Mouse (Mus musculus) T-helper 17 cell (primary cell): ENCODE data around the gene Nipa1.
"Not testable (repeated sequence)": the region's sequence is repeated elsewhere in the genome, so short reads cannot be mapped to it uniquely, and the experiment has no call there.

ENCODE experiments used
- in situ Hi-C, 2 experiments: fragments of 300-600 bp; cut with MboI, MseI; formaldehyde crosslinking; loops; 1 replicate in 1 of 2; 2 replicates in 1 of 2; pipeline ENCODE4 v1.15.1; 2025; ENCODE audit warnings: high pct_unique_total_duplicates in 2 of 2

Nipa1 gene

DNA sequence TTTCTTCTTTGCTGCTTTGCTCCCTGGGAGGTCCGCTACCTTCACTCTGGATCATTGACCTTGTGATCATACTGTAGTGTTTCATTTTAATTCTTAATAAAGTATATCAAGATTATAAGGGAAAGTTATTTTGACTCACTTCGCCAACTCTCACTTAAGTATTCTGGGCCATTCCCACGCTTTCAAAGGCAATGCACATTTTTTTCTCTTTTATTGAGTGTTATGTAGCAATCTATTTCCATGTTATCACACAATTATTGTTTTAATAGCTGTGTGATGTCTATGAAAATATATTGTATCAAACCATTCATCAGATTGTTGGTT lies at the start of gene Nipa1:
Nipa1 (minus strand) TSS at position 25 of the 324 bp plus-strand sequence.
- in situ Hi-C loops = no loop called here

DNA sequence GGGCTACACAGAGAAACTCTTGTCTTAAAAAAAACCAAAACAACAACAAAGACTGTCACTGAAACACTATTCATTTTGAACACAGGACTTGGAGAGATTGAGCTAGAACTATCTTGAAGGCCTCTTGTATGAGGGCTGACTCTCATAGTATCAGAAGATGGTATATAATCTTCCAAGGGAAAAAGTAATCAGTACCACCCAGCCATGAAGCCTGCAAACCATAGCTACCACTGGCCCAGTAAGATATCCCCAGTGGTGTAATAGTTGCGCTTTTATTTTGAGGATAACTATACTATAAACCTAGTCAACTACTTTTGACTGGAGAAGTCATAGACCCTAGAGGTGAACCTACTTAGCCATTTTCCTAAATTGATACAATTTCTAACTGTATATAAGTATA lies 46.9 kb upstream of the Nipa1 start:
- in situ Hi-C loops = no loop called here

DNA sequence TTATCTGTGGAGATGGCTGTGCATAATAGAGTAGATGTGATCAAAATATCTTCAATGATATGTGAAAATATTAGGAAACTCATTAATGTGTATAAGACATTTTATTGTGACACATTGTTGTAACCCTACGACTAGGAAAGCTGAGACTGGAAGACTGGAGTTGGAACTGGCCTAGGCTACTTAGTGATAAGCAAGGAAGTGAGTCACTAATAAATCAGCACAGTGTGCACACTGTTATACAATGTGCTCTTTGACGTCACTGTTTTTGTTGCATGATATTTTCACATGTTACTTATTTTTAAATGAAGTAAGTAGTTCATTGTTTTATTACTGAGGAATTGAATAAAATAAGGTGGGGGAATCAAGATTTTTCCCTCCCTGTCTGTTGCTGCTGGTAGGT lies 46.4 kb upstream of the Nipa1 start:
- in situ Hi-C loops = no loop called here

DNA sequence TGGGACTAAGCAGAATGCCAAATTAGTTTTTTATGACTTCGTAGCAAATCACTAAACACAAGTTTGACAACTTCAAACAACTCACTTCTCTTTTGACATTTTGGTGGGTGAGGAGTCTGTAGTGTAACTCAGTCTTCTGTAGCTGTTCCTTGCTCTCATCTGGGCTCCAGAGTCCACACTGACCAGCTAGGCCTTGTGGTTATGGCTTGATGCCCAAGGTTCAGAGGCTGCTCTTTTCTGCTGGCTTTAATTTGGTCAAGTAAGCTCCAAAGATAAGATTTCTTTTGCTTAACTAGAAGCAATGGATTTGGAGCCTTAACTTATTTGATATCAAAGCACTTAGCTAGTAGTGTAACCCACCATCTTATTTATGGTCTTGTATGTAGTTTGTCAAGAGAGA lies 45.1 kb upstream of the Nipa1 start:
- in situ Hi-C loops = no loop called here

DNA sequence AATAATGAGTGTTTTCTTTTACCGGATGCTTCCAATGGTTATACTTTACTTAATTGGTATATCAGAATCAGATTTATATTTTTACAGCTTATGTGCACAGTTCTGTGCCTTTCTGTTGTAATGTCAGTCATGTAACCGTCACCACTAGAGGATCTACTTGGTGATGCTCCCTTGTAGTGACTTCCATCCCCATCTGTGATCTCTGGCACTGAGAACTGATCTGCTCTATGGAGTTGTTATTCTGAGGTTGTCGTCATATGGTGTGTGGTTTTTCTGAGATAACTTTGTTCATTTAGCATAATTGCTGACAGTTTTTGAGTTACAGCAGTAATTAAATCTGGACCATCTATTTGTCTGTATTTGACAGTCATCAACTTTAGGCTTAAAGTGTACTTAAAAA lies 35.6 kb upstream of the Nipa1 start:
- in situ Hi-C loops = no loop called here

DNA sequence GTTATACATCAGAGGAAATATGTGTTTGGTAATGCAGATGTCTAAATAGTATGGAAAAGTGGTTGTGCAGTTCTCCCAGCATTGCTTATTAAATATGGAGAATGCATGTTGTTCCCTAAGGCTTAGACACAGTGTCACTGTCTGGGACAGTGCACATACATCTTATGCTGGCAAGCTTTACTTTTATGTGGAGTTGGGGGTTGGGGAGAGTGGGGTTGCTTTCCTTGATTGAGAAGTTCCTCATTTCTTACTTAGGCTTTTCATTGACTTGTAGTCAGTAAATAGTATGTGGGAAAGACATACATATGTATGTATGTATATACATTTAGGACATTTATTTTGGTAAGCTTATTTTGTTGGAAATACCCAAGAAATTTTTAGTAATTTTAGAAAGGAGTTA lies 33.2 kb upstream of the Nipa1 start:
- in situ Hi-C loops = no loop called here

DNA sequence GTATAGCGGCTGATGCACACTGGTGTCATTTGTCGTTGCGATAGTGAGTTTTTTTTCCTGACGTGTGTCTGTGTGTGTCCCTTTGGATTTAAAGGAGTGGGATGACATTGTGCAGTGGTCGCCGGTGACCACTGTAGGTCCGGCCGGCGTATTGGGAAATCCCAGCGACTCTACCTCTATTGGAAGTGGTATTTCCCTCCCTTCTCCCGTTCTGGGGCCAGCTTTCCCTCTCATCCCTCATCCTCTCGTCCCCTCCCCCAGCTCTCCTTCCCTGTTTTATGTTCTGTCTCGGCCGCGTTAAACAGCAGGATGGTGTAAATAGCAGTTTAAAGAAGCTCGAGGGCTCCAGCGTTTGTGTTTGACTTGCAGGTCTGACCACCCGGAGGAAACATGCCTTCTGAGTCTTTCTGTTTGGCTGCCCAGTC lies 30.7 kb upstream of the Nipa1 start:
- in situ Hi-C loops = no loop called here

DNA sequence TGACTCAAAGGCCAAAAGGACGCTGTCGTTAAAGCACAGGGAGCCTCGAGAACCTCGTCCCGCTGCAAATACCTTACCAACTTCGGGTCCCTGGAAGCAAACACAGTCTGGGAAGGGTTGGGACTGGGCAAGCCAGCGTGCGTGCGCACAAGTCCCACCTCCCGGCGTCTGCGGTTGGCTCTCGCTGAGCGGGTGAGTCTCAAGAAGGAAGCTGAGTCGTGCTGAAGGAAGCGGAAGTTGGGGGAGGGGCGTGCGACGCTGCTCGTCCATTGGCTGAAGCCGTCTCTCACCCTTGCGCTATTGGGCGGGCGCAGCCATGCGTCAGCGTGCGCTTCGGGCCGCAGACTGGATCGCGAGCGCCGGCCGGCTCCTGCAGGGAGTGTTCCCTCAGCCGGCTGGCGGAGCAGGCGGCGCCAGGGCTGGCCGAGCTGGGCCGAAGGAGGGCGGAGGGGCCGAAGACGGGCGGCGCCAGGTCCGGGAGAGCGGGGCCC lies 30.1 kb upstream of the Nipa1 start, which contains the start of gene Herc2:
Herc2 (plus strand) TSS at position 366 of the 491 bp plus-strand sequence.
- in situ Hi-C loops = loop anchor here in 1 of 2 experiments (10.0 kb wide), 1 partner anchor 1295 kb away; no protein-coding TSS in a partner anchor

DNA sequence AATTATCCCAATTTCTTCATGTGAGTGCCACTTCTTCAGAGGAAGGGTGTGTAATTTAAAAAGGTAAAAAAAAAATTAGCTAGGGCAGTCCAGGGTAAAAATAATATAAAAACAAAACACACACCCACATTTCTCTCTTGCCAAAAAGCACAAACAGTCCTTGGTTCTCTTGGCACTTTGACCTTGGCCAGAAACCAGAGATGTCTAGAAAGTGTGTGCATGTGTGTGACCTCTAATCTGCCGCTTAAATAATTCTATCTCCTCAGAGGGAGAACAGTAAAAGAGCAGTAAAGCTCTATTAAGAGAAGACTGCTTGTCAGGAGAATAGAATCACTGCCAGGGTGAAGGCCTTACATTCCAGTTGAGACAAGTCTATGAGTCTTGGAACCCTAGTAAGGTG lies 27.4 kb upstream of the Nipa1 start:
- in situ Hi-C loops = loop anchor here in 1 of 2 experiments (10.0 kb wide), 1 partner anchor 1292 kb away; no protein-coding TSS in a partner anchor

DNA sequence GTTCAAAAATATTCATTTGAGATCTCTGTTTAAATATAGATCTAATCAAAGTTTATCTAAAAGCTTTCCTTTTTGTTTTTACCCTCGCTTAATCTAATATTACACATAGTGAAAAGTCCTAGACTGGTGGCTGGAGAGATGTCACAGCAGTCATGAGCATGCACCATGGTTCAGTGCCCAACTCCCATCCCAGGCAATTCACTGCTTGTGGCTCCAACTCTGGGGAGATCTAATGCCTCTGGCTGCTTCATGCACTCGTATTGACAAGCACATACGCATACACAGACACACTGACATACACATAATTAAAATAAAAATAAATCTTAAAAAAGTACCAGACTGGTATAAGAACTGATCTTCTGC lies 24.5 kb upstream of the Nipa1 start:
- in situ Hi-C loops = loop anchor here (5.0 to 10.0 kb wide), 3 partner anchors 52 to 1289 kb away; no protein-coding TSS in a partner anchor

DNA sequence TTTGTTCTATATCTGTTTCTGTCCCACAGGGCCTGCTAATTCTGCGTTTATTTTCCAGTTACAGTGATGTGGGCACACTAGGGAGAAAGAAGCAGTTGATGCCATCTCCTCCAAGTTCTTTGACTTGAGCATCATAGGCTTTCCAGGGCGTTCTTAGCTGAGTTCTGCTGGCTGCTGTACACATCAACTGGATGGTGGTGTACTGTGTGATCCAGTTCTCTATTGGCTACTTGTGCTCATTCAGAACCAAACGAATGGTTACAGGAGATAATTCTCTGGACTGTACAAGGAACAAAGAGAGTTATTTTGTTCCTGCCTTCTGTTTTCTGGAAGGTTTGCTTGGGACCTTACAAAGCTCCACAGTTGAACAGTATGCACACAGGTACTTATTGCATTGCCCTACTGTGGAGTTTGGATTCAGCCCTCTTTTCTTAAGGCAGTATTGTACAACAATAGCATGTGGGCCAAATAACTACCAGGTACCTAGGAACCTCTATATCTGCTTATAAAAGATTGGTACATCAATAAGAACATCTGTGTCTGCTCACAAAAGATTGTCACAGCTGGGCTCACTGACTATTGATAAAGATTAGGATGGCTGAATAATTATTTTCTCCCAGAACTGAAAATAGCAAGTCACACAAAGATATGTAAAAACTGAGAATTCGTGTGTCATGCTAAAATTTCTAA lies 24.0 kb upstream of the Nipa1 start:
- in situ Hi-C loops = loop anchor here (5.0 to 10.0 kb wide), 3 partner anchors 51 to 1289 kb away; no protein-coding TSS in a partner anchor

DNA sequence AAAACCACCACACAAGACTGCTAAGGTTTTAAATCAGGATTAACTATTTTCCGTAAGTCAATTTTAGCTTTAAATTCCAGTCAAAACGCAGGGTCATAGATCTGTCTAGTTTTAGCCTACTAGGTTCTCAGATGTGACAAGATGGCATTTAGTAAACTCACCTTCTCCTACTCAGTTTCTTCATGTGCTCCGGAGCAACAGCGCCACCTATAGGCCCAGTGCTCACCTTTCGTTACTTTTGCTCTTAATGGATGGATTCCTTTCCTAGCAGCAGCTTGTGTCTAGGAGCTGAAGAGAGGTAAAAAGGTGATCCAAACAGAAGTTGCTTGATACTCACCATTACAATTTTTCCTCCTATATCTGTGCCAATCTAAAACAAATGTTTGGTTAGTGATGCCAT lies 22.6 kb upstream of the Nipa1 start:
- in situ Hi-C loops = loop anchor here (5.0 to 10.0 kb wide), 3 partner anchors 50 to 1288 kb away; no protein-coding TSS in a partner anchor

DNA sequence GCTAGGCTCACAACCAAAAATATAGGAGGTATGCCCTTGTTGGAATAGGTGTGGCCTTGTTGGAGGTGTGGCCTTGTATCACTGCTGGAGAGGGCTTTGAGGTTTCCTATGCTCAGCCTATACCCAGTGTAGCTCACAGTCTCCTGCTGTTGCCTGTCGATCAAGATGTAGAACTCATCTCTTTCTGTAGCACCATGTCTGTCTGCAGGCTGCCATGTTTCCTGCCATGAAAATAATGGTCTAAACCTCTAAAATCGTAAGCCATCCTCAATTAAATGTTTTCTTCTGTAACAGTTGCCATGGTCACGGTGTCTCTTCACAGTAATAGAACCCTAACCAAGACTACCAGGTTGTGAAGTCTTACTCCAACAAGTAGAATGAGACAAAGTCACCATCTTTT lies 3.8 kb upstream of the Nipa1 start:
- in situ Hi-C loops = no loop called here

DNA sequence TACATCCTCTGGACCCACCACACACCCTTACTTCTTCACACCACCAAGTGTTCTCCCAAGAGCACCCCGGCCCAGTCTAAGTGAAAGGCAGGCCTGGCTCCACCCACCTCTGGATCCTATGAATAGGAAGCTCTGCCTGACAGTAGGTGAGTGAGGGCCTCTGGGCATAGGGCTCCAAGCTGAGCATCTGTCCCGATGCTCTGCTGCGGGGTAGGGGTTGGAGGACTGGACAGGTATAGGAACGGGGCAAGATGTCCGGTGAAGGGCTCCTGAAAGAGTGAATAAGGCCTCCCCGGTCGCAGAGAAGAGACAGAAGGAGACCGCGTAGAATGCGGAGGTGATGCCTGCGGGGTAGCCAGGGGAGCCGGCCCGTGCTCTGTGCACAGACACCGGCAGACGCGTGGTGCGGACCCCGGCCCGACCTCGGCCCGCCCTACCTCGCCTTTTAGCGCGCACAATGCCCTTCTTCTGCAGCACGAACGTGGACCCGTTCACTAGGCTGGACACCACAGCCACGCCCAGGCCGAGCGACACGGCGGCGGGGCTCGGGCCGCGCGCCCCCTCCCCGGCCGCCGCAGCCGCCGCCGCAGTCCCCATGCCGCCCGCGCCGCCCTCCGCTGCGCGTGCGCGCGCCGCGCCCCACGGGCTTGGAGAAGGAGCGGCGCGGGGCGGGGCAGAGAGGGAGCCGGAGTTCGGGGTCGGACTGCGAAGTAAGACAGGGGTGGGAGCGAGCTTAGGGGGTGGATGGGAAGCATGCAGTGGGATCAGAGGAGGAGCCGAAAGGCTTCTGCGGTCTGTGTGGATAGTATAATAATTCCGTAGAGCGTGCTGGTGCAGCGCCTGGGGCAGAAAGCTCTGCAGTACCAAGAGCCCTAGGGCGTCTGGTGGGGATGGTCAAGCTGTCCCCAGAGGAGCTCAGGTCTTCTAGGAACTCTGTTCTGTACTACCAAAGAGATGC lies 503 bp downstream of the Nipa1 start:
- in situ Hi-C loops = no loop called here

DNA sequence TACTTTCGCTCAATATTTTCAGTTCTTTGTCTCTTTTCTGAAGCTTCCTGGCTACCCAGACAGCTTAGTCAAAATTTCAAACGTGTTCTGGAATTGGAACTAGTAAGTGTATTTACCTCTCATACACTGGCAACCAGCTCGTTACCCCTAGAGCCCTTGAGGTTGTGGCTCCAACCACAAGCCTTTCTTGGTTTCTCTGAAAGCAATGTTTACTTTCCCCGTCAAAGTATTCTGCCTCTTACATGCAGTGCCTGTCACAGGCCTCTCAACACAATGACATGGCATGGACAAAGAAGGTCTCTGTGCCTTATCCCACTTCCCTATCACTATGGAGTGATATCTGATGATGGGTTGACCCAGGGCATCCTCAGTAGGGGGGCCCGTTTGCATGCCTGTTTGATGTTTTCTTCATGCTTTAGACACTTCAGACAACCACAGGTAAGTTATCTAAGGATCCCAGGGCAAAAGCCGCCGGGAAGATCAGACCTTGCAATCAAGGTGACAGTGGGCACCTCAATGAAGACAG lies 1.2 kb downstream of the Nipa1 start:
- in situ Hi-C loops = no loop called here

DNA sequence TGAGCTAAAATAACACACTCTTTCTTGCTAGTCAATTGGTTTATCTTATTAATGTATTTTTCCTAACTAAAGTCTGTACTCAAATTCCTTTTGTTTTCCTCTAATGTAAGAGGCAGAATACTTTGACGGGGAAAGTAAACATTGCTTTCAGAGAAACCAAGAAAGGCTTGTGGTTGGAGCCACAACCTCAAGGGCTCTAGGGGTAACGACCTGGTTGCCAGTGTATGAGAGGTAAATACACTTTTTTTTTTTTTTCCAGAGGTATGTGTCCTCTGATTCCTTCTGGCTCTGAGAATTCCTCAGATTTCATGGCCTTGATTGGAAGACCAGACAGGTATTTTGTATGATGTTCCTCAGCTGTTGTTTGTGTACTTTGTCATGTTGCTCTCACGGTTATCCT lies 2.0 kb downstream of the Nipa1 start:
- in situ Hi-C loops = no loop called here

DNA sequence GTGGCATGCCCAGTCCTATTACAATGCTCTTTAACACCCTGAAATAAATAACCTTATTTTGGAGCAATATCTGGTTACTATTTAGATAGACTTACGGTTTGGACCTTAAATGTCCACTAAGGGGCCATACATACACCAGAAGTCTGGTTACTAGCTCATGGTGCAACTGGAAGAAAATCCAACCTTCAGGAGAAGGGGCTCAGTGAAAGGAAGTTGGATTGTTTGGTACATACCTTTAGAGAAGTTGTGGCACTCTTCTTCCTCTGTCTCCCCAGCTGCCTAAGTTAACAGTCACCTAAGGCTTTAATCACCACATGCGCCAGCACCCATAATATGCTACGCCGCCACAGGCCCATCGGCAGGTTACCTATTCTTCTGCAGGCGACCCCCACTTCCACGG lies 3.9 kb downstream of the Nipa1 start:
- in situ Hi-C loops = no loop called here

DNA sequence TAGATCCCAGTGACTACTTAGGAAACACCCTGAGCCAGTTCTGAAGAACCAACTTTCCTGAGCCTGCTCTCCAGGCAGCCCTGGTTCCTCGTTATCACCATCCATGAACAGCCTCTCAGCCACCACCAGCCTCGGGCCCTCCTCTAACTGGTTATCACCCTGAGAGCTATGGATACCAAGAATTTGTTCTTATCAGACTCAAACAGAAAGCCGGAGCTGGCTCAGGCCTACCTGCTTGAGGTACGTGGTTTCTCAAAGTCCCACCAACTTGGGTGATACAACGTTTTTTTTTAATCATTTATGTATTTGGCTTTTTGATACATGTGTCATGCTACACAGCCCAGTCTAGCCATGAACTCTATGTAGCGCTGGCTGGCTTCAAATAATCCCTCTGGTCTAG lies 4.6 kb downstream of the Nipa1 start:
- in situ Hi-C loops = no loop called here

DNA sequence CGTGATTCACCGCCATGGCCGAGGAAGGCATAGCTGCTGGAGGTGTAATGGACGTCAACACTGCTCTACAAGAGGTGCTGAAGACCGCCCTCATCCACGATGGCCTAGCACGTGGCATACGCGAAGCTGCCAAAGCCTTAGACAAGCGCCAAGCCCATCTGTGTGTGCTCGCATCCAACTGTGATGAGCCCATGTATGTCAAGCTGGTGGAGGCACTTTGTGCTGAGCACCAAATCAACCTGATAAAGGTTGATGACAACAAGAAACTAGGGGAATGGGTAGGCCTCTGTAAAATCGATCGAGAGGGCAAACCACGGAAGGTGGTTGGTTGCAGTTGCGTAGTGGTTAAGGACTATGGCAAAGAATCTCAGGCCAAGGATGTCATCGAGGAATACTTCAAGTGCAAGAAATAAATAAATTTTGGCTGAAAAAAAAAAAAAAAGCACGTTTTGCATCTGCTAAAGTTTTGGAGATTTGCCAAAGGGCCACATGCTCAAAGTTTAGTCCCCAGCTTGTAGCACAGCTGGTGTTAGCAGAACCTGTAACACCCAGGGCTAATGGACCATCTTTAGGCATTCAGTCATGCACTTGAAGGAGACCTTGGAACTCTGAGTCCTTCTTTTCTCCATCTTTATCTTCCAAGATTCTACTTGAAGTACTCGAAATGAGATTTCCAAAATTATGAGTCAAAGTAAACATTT lies 5.6 kb downstream of the Nipa1 start:
- in situ Hi-C loops = not testable (repeated sequence)

DNA sequence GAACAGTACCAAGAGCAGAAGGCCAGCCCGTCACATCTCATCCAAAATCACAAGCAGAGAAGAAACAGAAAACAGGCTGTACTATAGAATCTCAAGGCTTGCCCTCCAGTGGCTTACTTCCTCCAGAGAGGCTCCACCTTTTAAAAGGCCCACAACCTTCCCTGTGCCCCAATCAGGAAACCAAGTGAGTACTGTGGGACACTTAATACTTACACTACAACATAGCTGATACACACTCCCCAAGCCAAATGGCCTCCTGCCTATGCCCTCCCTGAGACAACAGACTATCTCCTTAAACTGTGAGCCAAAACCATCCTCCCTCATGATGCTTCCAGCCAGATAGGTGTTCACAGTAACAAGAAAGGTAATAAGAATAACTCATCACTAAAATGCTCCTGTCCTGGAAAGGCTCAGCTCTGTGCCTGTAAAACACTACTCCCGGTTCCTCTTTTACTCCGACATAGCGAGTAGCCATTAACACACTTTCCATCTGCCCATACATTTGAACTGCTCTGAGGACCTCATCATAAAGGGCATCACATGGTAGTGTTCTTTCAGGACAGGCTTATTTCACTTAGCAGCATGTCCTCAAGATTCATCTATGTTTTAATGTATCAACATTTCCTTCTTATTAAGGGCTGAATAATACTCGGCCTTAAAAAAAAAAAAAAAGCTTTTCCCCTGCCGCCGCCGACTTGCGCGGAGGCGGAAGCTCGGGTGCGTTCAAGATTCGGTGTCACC lies 6.3 kb downstream of the Nipa1 start:
- in situ Hi-C loops = no loop called here

DNA sequence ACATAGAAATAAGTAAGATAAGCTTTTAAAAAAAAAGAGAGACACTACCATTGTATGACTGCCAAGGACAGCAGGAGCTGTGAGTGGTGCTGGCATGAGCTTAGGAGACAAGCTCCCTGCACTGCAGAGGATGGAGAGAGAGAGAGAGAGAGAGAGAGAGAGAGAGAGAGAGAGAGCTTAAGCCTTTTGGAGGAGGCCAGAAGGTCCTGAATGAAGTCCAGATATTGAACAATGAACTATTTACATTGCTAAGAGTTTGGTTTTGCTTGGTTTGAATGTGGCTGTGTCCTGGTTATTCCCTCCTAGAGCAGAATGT lies 8.8 kb downstream of the Nipa1 start:
- in situ Hi-C loops = no loop called here
